Mouse (Mus musculus) limb, embryonic 12.5 days (tissue): Measurements from ENCODE around the gene Nubp1. TPM values are rescaled to one million over a fixed set of nuclear protein-coding genes. Genes with fewer than 3 reads are reported as not detected.

Experiments used
- ATAC-seq: fragments of 200-750 bp; cut with Nextera tagmentation; 2 replicates; pipeline ENCODE4 v1.8.0; 2017; ENCODE audit warnings: low read depth, moderate TSS enrichment; ENCODE audit not compliant: insufficient number of reproducible peaks, insufficient read depth, low FRiP score, low TSS enrichment
- H3K27ac ChIP-seq: fragments of 300-500 bp; sonication (generic); 2 replicates; pipeline ENCODE4 v1.5.1; 2016; ENCODE audit warnings: mild to moderate bottlenecking, moderate library complexity
- H3K27me3 ChIP-seq: fragments of 300-500 bp; sonication (generic); 2 replicates; pipeline ENCODE4 v1.6.1; 2016; ENCODE audit warnings: mild to moderate bottlenecking, moderate library complexity
- H3K36me3 ChIP-seq: fragments of 300-500 bp; sonication (generic); 2 replicates; pipeline ENCODE4 v1.6.1; 2016; ENCODE audit warnings: mild to moderate bottlenecking, moderate library complexity
- H3K4me1 ChIP-seq: fragments of 300-500 bp; sonication (generic); replicated peaks from 2 replicates; pipeline ENCODE4 v1.6.1; 2016
- H3K4me2 ChIP-seq: fragments of 300-500 bp; sonication (generic); 2 replicates; pipeline ENCODE4 v1.6.1; 2016; ENCODE audit warnings: mild to moderate bottlenecking, moderate library complexity
- H3K4me3 ChIP-seq: fragments of 300-500 bp; sonication (generic); replicated peaks from 2 replicates; pipeline ENCODE4 v1.5.1; 2016; ENCODE audit warnings: mild to moderate bottlenecking
- H3K9ac ChIP-seq: fragments of 300-500 bp; sonication (generic); replicated peaks from 2 replicates; pipeline ENCODE4 v1.6.1; 2016; ENCODE audit warnings: mild to moderate bottlenecking, moderate library complexity
- H3K9me3 ChIP-seq: fragments of 300-500 bp; sonication (generic); 2 replicates; pipeline ENCODE4 v1.6.1; 2016; ENCODE audit warnings: mild to moderate bottlenecking, moderate library complexity
- WGBS: fragments of 180-500 bp; shearing (Covaris S2); methylation state at CpG from one replicate; pipeline ENCODE4 v1.1.7; 2016; 5-methylcytosine and 5-hydroxymethylcytosine counted together
- polyA plus RNA-seq: library from polyadenylated mRNA; unstranded; fragments of >200 nt; fragmentation: Nextera tagmentation; extraction: Ambion mirVana; gene quantifications from 2 replicates; pipeline ENCODE4 v1.2.1, GENCODE M21; 2016

Nubp1 gene
- polyA plus RNA-seq, 1 experiment from 2014 or later = 82.7 TPM

- peak overlapping the region; percentile 13 for H3K4me2 ChIP-seq
- no peaks in the 10 kb centered on the region for H3K9me3 ChIP-seq
- no peaks in the 10 kb centered on the region for H3K4me1 ChIP-seq
- no peak overlapping the region for H3K27ac ChIP-seq
- H3K36me3 ChIP-seq = no peaks in the 10 kb centered on the region
- H3K4me3 ChIP-seq = no peak overlapping the region; the same call in 1 of the 2 replicates
- H3K9ac ChIP-seq = no peak overlapping the region
- ATAC-seq = no peak
- H3K27me3 ChIP-seq = peaks cover 10% of the 10 kb centered on the region; the same call in 1 of the 2 replicates
- 25% methylated on average over 8 of the region's 8 CpGs for WGBS
Observed at GRCm38 (mm10) chr16:10384060-10384497, 27.7 kb upstream of the Nubp1 start.

DNA sequence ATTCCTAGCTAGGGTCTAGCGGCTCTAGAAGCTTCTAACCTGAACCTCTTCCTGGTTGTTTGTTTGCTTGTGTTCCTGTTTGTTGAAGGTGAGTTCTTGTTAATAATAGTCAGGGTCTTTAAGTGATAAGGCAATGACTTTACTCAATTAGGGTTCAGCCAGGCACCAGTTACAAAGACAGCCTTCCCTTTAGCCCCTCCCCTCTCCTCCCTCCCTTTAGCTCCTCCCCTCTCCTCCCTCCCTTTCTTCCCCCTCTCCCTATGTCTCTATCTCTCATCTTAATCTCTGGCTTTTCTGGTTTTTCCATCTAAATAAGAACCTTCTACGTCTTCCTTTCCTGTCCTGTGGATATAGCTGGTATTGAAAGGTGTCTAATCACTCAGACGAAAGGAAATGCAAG is 27.2 kb upstream of the Nubp1 start:
- Histone ChIP-seq H3K9ac (no peak overlapping the region), H3K27me3 (peaks cover 10% of the 10 kb centered on the region; the same call in 1 of the 2 replicates), H3K4me3 (no peak overlapping the region), H3K27ac (no peak overlapping the region), H3K4me1 (no peaks in the 10 kb centered on the region), H3K4me2 (peak overlapping the region; percentile 13; the same call in 1 of the 2 replicates), H3K36me3 (no peaks in the 10 kb centered on the region), H3K9me3 (no peaks in the 10 kb centered on the region)
- WGBS = 65% methylated on average over 3 of the region's 3 CpGs
- no peak for ATAC-seq

- Histone ChIP-seq H3K27me3 (peaks cover 10% of the 10 kb centered on the region; the same call in 1 of the 2 replicates), H3K4me2 (no peak overlapping the region), H3K9ac (no peak overlapping the region), H3K9me3 (no peaks in the 10 kb centered on the region), H3K27ac (no peak overlapping the region), H3K4me3 (no peak overlapping the region), H3K36me3 (no peaks in the 10 kb centered on the region), H3K4me1 (no peaks in the 10 kb centered on the region)
- WGBS = 81% methylated on average over 12 of the region's 12 CpGs
- no peak for ATAC-seq
Observed at GRCm38 (mm10) chr16:10385261-10385660, 26.5 kb upstream of the Nubp1 start.

DNA sequence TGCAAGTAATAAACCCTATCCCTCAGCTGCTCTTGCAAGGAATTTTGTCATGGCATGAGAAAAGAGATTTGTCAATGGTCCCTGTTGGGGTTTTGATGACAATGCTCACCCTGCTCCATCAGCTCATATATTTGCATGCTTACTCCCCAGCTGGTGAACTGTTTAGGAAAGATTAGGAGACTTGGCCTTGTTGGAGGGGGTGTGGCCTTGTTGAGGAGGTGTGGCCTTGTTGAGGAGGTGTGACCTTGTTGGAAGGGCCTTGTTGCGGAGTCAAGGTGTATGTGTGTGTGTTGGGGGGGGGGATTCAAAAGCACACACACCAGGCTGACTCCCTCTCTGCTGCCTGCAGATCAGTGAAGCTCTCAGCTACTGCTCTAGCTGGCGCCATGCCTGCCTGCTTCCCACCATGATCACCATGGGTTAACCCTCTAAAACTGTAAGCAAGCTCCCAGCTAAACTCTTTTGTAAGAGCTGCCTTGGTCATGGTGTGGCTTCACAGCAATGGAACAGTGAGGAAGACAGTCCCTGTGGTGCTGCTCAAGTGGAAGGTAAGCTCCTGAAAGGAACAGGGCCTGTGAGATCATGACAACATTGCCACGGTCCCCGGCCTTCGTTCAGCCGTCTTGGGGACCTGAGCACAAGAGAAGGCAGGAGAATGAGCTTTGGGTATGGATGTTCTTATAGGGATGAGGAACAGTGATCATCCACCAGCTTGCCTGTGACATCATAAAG is 22.9 kb upstream of the Nubp1 start:
- Histone ChIP-seq H3K9ac (no peak overlapping the region), H3K36me3 (no peaks in the 10 kb centered on the region), H3K4me2 (no peak overlapping the region), H3K9me3 (no peaks in the 10 kb centered on the region), H3K27me3 (peaks cover 12% of the 10 kb centered on the region), H3K4me1 (no peaks in the 10 kb centered on the region), H3K27ac (no peak overlapping the region), H3K4me3 (no peak overlapping the region)
- WGBS = 86% methylated on average over 6 of the region's 6 CpGs
- no peak for ATAC-seq

GRCm38 (mm10) chr16:10392587-10392986 is 19.2 kb upstream of the Nubp1 start:
- no peaks in the 10 kb centered on the region for H3K9me3 ChIP-seq
- H3K27me3 ChIP-seq = peaks cover 33% of the 10 kb centered on the region
- no peak overlapping the region for H3K9ac ChIP-seq
- H3K4me2 ChIP-seq = no peak overlapping the region
- no peak overlapping the region for H3K4me3 ChIP-seq
- no peak for ATAC-seq
- H3K27ac ChIP-seq = no peak overlapping the region
- WGBS = 82% methylated on average over 9 of the region's 9 CpGs
- H3K36me3 ChIP-seq = no peaks in the 10 kb centered on the region
- H3K4me1 ChIP-seq = peaks cover 9% of the 10 kb centered on the region

DNA sequence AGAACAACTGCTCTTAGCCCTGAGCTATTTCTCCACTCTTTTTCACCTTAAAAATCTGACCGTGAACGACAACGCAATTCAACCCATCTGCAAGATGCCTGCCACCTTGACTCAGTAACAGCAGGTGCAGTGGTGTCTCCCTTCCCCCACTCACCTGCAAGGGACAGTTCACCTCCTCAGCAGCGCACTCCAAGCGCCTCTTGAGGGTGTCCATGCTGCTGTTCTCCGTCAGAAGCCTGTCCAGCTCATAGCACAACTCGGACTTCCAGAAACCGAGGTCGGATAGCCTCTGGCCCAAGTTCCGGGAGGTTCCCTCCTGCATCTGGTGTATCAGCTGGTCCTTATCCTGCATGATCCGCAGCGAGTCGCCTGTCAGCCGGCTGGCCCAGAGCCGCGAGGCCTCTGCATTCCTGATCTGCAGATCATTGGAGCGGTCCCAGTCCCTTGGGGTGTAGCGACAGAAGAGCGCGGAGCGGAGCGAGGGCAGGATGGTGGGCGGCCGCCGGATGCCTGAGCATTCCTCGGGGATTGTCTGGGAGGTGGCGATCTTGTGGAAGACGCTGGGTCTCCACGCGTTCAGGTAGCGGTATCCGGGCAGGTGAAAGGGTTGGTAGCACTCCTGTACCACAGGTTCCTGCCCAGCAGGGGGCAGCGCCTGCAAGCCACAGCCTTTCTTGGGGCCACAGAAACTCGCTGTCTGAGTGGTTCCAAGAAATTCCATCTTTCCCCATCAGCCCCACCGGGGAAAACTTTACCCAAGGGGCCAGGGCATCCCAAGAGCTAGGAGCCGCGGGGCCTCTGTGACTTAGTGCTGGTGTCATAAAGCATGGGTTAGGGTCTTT is 16.8 kb upstream of the Nubp1 start, which contains the start of gene Tekt5:
TSS of gene Tekt5 (minus strand) at position 792 of the 842 bp plus-strand sequence.
- Histone ChIP-seq H3K9ac (peak within 1 kb of the TSS; percentile 45), H3K27me3 (peaks cover 33% of the 10 kb centered on the region), H3K4me2 (peak within 1 kb of the TSS; percentile 56), H3K9me3 (no peaks in the 10 kb centered on the region), H3K4me3 (peak within 1 kb of the TSS; percentile 29), H3K4me1 (peaks cover 9% of the 10 kb centered on the region), H3K36me3 (no peaks in the 10 kb centered on the region), H3K27ac (no peak within 1 kb of the TSS)
- 7% methylated on average over 37 of the region's 37 CpGs for WGBS
- peak; percentile 3; the same call in 1 of the 2 replicates for ATAC-seq

GRCm38 (mm10) chr16:10398755-10399154 is 13.0 kb upstream of the Nubp1 start:
- WGBS = 71% methylated on average over 5 of the region's 5 CpGs

DNA sequence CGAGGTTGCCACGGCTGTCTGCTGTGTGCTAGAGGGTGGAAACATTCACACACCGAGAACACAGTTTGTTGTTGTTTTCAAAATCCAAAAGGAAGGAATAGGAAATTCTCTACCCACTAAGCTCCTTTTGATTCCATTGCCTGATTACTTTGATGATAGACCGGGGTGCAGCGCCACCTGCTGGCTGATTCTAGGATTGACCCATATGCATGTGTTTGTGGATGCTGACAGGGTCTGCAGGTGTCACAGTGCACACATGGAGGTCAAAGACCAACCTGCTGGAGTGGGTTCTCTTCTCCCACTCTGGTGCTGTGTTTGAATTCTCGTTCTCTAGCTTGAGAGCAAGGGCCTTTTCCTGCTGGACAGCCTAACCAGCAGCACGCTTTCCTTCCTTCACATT is 12.6 kb upstream of the Nubp1 start:
- Histone ChIP-seq H3K27me3 (peaks cover 22% of the 10 kb centered on the region), H3K9ac (no peak overlapping the region), H3K4me1 (peaks cover 9% of the 10 kb centered on the region), H3K4me2 (no peak overlapping the region), H3K36me3 (no peaks in the 10 kb centered on the region), H3K4me3 (no peak overlapping the region), H3K27ac (no peak overlapping the region), H3K9me3 (no peaks in the 10 kb centered on the region)
- WGBS = 32% methylated on average over 7 of the region's 7 CpGs
- ATAC-seq = no peak

More at GRCm38 (mm10) chr16:10398755-10399154, 13.0 kb upstream of the Nubp1 start:
- H3K36me3 ChIP-seq = no peaks in the 10 kb centered on the region
- peaks cover 26% of the 10 kb centered on the region for H3K27me3 ChIP-seq
- no peak overlapping the region for H3K4me3 ChIP-seq
- ATAC-seq = no peak
- no peak overlapping the region for H3K27ac ChIP-seq
- no peaks in the 10 kb centered on the region for H3K9me3 ChIP-seq
- H3K9ac ChIP-seq = no peak overlapping the region
- H3K4me1 ChIP-seq = peaks cover 9% of the 10 kb centered on the region
- no peak overlapping the region for H3K4me2 ChIP-seq

GRCm38 (mm10) chr16:10415976-10416375 is 4.2 kb downstream of the Nubp1 start:
- Histone ChIP-seq H3K27me3 (no peaks in the 10 kb centered on the region), H3K4me2 (no peak overlapping the region), H3K27ac (no peak overlapping the region), H3K4me3 (no peak overlapping the region), H3K9ac (no peak overlapping the region), H3K36me3 (peaks cover 75% of the 10 kb centered on the region), H3K4me1 (peaks cover 16% of the 10 kb centered on the region), H3K9me3 (0 out of 2 replicates have a peak, but pooled peaks cover 6% of the 10 kb centered on the region)
- 78% methylated on average over 6 of the region's 6 CpGs for WGBS
- no peak for ATAC-seq

- Histone ChIP-seq H3K4me2 (no peak overlapping the region), H3K9ac (no peak overlapping the region), H3K27ac (no peak overlapping the region), H3K4me3 (no peak overlapping the region), H3K4me1 (peaks cover 12% of the 10 kb centered on the region), H3K27me3 (no peaks in the 10 kb centered on the region), H3K36me3 (peaks cover 84% of the 10 kb centered on the region), H3K9me3 (0 out of 2 replicates have a peak, but pooled peaks cover 6% of the 10 kb centered on the region)
- no peak for ATAC-seq
- WGBS = 86% methylated on average over 4 of the region's 4 CpGs
Observed at GRCm38 (mm10) chr16:10416866-10417265, 5.1 kb downstream of the Nubp1 start.

DNA sequence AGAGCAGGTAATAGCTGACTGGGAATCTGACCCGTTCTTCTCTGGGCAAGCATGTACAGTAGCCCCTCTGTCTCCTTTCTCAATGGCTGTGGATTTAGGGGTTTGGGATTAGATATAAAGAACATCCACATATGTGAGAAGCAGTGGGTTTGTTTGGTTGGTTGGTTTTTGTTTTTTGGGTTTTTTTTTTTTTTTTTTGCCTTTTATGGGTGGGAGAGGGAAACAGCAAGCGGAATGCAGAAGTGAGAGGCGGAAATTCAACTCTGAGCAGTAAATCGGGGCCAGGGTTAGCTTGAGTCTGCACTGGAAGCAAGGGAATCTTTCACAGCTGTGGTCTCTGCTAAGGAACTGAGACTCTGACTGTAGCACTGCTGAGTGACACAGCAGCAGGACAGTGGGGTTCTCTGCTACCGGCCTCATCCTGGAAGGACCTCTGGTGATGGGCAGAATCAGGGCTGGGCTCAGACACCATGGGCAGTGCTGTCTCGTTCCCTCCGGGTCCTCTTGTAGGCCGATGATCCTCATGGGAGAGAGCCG is 6.0 kb downstream of the Nubp1 start:
- WGBS = 94% methylated on average over 9 of the region's 9 CpGs
- peaks cover 93% of the 10 kb centered on the region for H3K36me3 ChIP-seq

More for the DNA sequence above, 6.0 kb downstream of the Nubp1 start:
- no peak overlapping the region for H3K4me2 ChIP-seq
- H3K4me3 ChIP-seq = no peak overlapping the region
- no peak for ATAC-seq
- no peak overlapping the region for H3K27ac ChIP-seq
- H3K9ac ChIP-seq = no peak overlapping the region
- H3K27me3 ChIP-seq = no peaks in the 10 kb centered on the region
- H3K9me3 ChIP-seq = 0 out of 2 replicates have a peak, but pooled peaks cover 6% of the 10 kb centered on the region
- H3K4me1 ChIP-seq = peaks cover 6% of the 10 kb centered on the region
